Mouse (Mus musculus): Measurements from ENCODE around the gene Stard13. TPM values are rescaled to one million over a fixed set of nuclear protein-coding genes. Genes with fewer than 3 reads are reported as not detected.

Gene Stard13
- polyA plus RNA-seq, 1 experiment from 2014 or later = 7.9 TPM

GRCm38 (mm10) chr5:151004216-151004755 lies 229.3 kb downstream of the Stard13 start:
- H3K9me3 ChIP-seq = no peaks in the 10 kb centered on the region
- H3K27ac ChIP-seq = no peak overlapping the region
- H3K36me3 ChIP-seq = no peaks in the 10 kb centered on the region
- ATAC-seq (ENCODE audit: low FRiP score) = no peak
- H3K9ac ChIP-seq = no peak overlapping the region
- H3K4me1 ChIP-seq (replicated peaks) = no peaks in the 10 kb centered on the region
- WGBS = 68% methylated on average over 1 of the region's 1 CpGs
- H3K4me3 ChIP-seq = no peak overlapping the region
- no peaks in the 10 kb centered on the region for H3K27me3 ChIP-seq
- H3K4me2 ChIP-seq = no peak overlapping the region

GRCm38 (mm10) chr5:151002051-151002450 lies 231.6 kb downstream of the Stard13 start:
- Histone ChIP-seq H3K36me3 (no peaks in the 10 kb centered on the region), H3K27ac (no peak overlapping the region), H3K9me3 (no peaks in the 10 kb centered on the region), H3K4me1 (replicated peaks) (no peaks in the 10 kb centered on the region), H3K27me3 (no peaks in the 10 kb centered on the region), H3K9ac (no peak overlapping the region), H3K4me2 (no peak overlapping the region), H3K4me3 (no peak overlapping the region)
- 97% methylated on average over 4 of the region's 4 CpGs for whole genome bisulfite sequencing
- no peak for ATAC-seq (ENCODE audit: low FRiP score)

- no peak for ATAC-seq (ENCODE audit: low FRiP score)
- no peak overlapping the region for H3K4me3 ChIP-seq
- H3K27me3 ChIP-seq = no peaks in the 10 kb centered on the region
- H3K27ac ChIP-seq = no peak overlapping the region
- H3K4me2 ChIP-seq = no peak overlapping the region
- no peaks in the 10 kb centered on the region for H3K36me3 ChIP-seq
- H3K9me3 ChIP-seq = no peaks in the 10 kb centered on the region
- WGBS = 93% methylated on average over 7 of the region's 7 CpGs
- H3K4me1 ChIP-seq (replicated peaks) = no peaks in the 10 kb centered on the region
- no peak overlapping the region for H3K9ac ChIP-seq
Observed at GRCm38 (mm10) chr5:151001111-151001510, 232.5 kb downstream of the Stard13 start.

GRCm38 (mm10) chr5:150996586-150996985 lies 237.1 kb downstream of the Stard13 start:
- Histone ChIP-seq H3K27ac (no peak overlapping the region), H3K27me3 (no peaks in the 10 kb centered on the region), H3K4me3 (no peak overlapping the region), H3K4me2 (no peak overlapping the region), H3K9me3 (no peaks in the 10 kb centered on the region), H3K9ac (no peak overlapping the region), H3K4me1 (replicated peaks) (no peaks in the 10 kb centered on the region), H3K36me3 (no peaks in the 10 kb centered on the region; the same call in 1 of the 2 replicates)
- 82% methylated on average over 2 of the region's 2 CpGs for WGBS
- ATAC-seq (ENCODE audit: low FRiP score) = no peak

- Histone ChIP-seq H3K4me2 (no peak overlapping the region), H3K9ac (no peak overlapping the region), H3K27me3 (no peaks in the 10 kb centered on the region), H3K4me1 (replicated peaks) (no peaks in the 10 kb centered on the region), H3K4me3 (no peak overlapping the region), H3K27ac (no peak overlapping the region), H3K36me3 (no peaks in the 10 kb centered on the region; the same call in 1 of the 2 replicates), H3K9me3 (no peaks in the 10 kb centered on the region)
- no peak for ATAC-seq (ENCODE audit: low FRiP score)
- 94% methylated on average over 7 of the region's 7 CpGs for WGBS
Observed at GRCm38 (mm10) chr5:150994096-150994495, 239.5 kb downstream of the Stard13 start.

Other genes starting within 250 kb of the Stard13 start
- gene Gm42906, start 194.3 kb upstream of the Stard13 start, polyA plus RNA-seq (2015; fragmentation: Nextera tagmentation; extraction: Ambion mirVana) = not detected in 2 replicates

Measured in hindbrain, embryonic 13.5 days (tissue).